ENCODE assay signal across 26 mouse cellular contexts in genomic region chr1:36019161-36019560, GRCm38 (mm10). TPM values are rescaled to one million over a fixed set of nuclear protein-coding genes. Genes with fewer than 3 reads are reported as not detected.
A peak's percentile ranks its signal among the peaks of the same experiment; 100 is the strongest.
DNase-seq lines count a peak whose midpoint lies in the region; ATAC-seq and TF ChIP-seq lines count a peak whose summit lies in the region.
"Had no signal": no experiment of that assay in that cellular context is flagged by ENCODE, and none has a peak within 500 bp of the region (broad histone marks: within the 10 kb centered on the region; RNA-seq: fewer than 3 reads in every experiment).

No protein-coding gene starts in this region.

- no peak overlapping the region for H3K4me2 ChIP-seq in forebrain, embryonic 13.5 days
- no peak overlapping the region for H3K4me2 ChIP-seq in midbrain, embryonic 14.5 days (ENCODE audit: low read length)
- no peak overlapping the region for H3K4me2 ChIP-seq in stomach, postnatal 0 days (replicated peaks; ENCODE audit: low read depth)
- H3K4me2 ChIP-seq: embryonic facial prominence, embryonic 13.5 days; heart, embryonic 13.5 days; hindbrain, embryonic 13.5 days; intestine, embryonic 15.5 days had no signal

- no peak overlapping the region for H3K9ac ChIP-seq in forebrain, embryonic 13.5 days
- H3K9ac ChIP-seq in midbrain, embryonic 14.5 days (replicated peaks; ENCODE audit: low read length), result no peak overlapping the region
- no peak overlapping the region for H3K9ac ChIP-seq in stomach, postnatal 0 days (ENCODE audit: low read length)
- H3K9ac ChIP-seq: embryonic facial prominence, embryonic 13.5 days; forebrain, postnatal 0 days; heart, embryonic 13.5 days; hindbrain, embryonic 13.5 days; intestine, embryonic 15.5 days had no signal

- peaks cover 8% of the 10 kb centered on the region; the same call in 1 of the 2 replicates for H3K9me3 ChIP-seq in forebrain, embryonic 10.5 days
- peaks cover 7% of the 10 kb centered on the region; the same call in 1 of the 2 replicates for H3K9me3 ChIP-seq in forebrain, embryonic 13.5 days (replicated peaks)
- H3K9me3 ChIP-seq in midbrain, embryonic 10.5 days (replicated peaks), result peaks cover 12% of the 10 kb centered on the region
- H3K9me3 ChIP-seq in midbrain, embryonic 14.5 days (ENCODE audit: control insufficient read depth, low read length), result no peaks in the 10 kb centered on the region
- H3K9me3 ChIP-seq in stomach, postnatal 0 days (ENCODE audit: control insufficient read depth, low read length), result no peaks in the 10 kb centered on the region
- H3K9me3 ChIP-seq: embryonic facial prominence, embryonic 13.5 days; intestine, embryonic 15.5 days had no signal

- no peak overlapping the region for H3K4me3 ChIP-seq in forebrain, embryonic 10.5 days
- no peak overlapping the region for H3K4me3 ChIP-seq in forebrain, embryonic 13.5 days
- no peak overlapping the region for H3K4me3 ChIP-seq in kidney, adult 2 months (ENCODE audit: insufficient read depth, low read depth, low read length)
- no peak overlapping the region for H3K4me3 ChIP-seq in midbrain, embryonic 10.5 days
- H3K4me3 ChIP-seq in midbrain, embryonic 14.5 days (replicated peaks; ENCODE audit: low read depth, low read length), result no peak overlapping the region
- H3K4me3 ChIP-seq in stomach, postnatal 0 days (ENCODE audit: low read depth, low read length), result no peak overlapping the region
- H3K4me3 ChIP-seq: embryonic facial prominence, embryonic 13.5 days; erythroblast, embryonic 14.5 days; gastrocnemius, adult 2 months; heart, embryonic 13.5 days; hindbrain, embryonic 10.5 days; hindbrain, embryonic 13.5 days; intestine, embryonic 15.5 days had no signal

- no peaks in the 10 kb centered on the region for H3K36me3 ChIP-seq in forebrain, embryonic 10.5 days (replicated peaks)
- H3K36me3 ChIP-seq in forebrain, embryonic 13.5 days (ENCODE audit: poor library complexity, severe bottlenecking), result no peaks in the 10 kb centered on the region
- H3K36me3 ChIP-seq in kidney, adult 2 months (ENCODE audit: control insufficient read depth, insufficient read depth, low read length), result no peaks in the 10 kb centered on the region
- no peaks in the 10 kb centered on the region for H3K36me3 ChIP-seq in midbrain, embryonic 10.5 days
- no peaks in the 10 kb centered on the region for H3K36me3 ChIP-seq in midbrain, embryonic 14.5 days (ENCODE audit: control insufficient read depth, insufficient read depth, low read length)
- no peaks in the 10 kb centered on the region for H3K36me3 ChIP-seq in stomach, postnatal 0 days (ENCODE audit: control insufficient read depth, insufficient read depth, low read length)
- H3K36me3 ChIP-seq: embryonic facial prominence, embryonic 13.5 days; heart, embryonic 13.5 days; hindbrain, embryonic 10.5 days; hindbrain, embryonic 13.5 days; intestine, embryonic 15.5 days had no signal

- no peak for TF ChIP-seq CTCF in kidney, adult 2 months (conservative IDR thresholded peaks at IDR 0.05; ENCODE audit: insufficient read depth, insufficient read length, low read depth, low read length)
- TF ChIP-seq CTCF in stomach, postnatal 0 days (IDR thresholded peaks at IDR 0.05; ENCODE audit: low read depth), result no peak

- H3K4me1 ChIP-seq in forebrain, embryonic 10.5 days, result peaks cover 36% of the 10 kb centered on the region
- peaks cover 11% of the 10 kb centered on the region for H3K4me1 ChIP-seq in forebrain, embryonic 13.5 days
- peaks cover 26% of the 10 kb centered on the region for H3K4me1 ChIP-seq in kidney, adult 2 months (ENCODE audit: control insufficient read depth, insufficient read depth, low read length)
- peaks cover 25% of the 10 kb centered on the region for H3K4me1 ChIP-seq in midbrain, embryonic 10.5 days
- H3K4me1 ChIP-seq in midbrain, embryonic 14.5 days (ENCODE audit: control insufficient read depth, insufficient read depth, low read length), result no peaks in the 10 kb centered on the region
- no peaks in the 10 kb centered on the region for H3K4me1 ChIP-seq in stomach, postnatal 0 days (replicated peaks; ENCODE audit: control insufficient read depth, insufficient read depth)

- H3K27ac ChIP-seq in forebrain, embryonic 10.5 days, result peak overlapping the region; percentile 88
- H3K27ac ChIP-seq in forebrain, embryonic 13.5 days, result no peak overlapping the region
- peak overlapping the region; percentile 73; the same call in 1 of the 2 replicates for H3K27ac ChIP-seq in kidney, adult 2 months (ENCODE audit: insufficient read depth, low read depth, low read length)
- peak overlapping the region; percentile 84; the same call in 1 of the 2 replicates for H3K27ac ChIP-seq in midbrain, embryonic 10.5 days (replicated peaks)
- H3K27ac ChIP-seq in midbrain, embryonic 14.5 days (replicated peaks; ENCODE audit: low read depth, low read length), result no peak overlapping the region
- no peak overlapping the region for H3K27ac ChIP-seq in stomach, postnatal 0 days (replicated peaks)
- H3K27ac ChIP-seq: gastrocnemius, adult 2 months; heart, embryonic 13.5 days; hindbrain, embryonic 13.5 days; intestine, embryonic 15.5 days had no signal

- no peak for DNase-seq in forebrain, embryonic 10.5 days (ENCODE audit: extremely low spot score, low spot score)
- no peak for DNase-seq in kidney, adult 2 months
- DNase-seq in kidney, adult 8-10 months, result no peak
- no peak for DNase-seq in midbrain, embryonic 10.5 days (ENCODE audit: low spot score)
- no peak for DNase-seq in midbrain, embryonic 14.5 days
- peak; percentile 57 for DNase-seq in R1 (ENCODE audit: low read depth, low spot score)
- no peak for DNase-seq in stomach, postnatal 0 days (ENCODE audit: low spot score)
- DNase-seq: adrenal gland, postnatal 10 days; adrenal gland, postnatal 36 days; cerebellum, adult 18-20 months; cerebellum, adult 9-10 months; cerebellum, postnatal 14 days; forebrain, postnatal 0 days; gastrocnemius, postnatal 14 days; heart, adult 18-20 months had no signal

- TF ChIP-seq POLR2A in kidney, adult 2 months (IDR thresholded peaks at IDR 0.05; ENCODE audit: low read depth, low read length), result no peak

- no peaks in the 10 kb centered on the region for H3K27me3 ChIP-seq in forebrain, embryonic 10.5 days (ENCODE audit: poor library complexity, severe bottlenecking)
- no peaks in the 10 kb centered on the region for H3K27me3 ChIP-seq in forebrain, embryonic 13.5 days
- no peaks in the 10 kb centered on the region for H3K27me3 ChIP-seq in kidney, adult 2 months (replicated peaks; ENCODE audit: control insufficient read depth, insufficient read depth, low read length)
- H3K27me3 ChIP-seq in midbrain, embryonic 10.5 days (ENCODE audit: low read depth, poor library complexity, severe bottlenecking), result no peaks in the 10 kb centered on the region
- no peaks in the 10 kb centered on the region for H3K27me3 ChIP-seq in midbrain, embryonic 14.5 days (ENCODE audit: control insufficient read depth, insufficient read depth, low read length)
- no peaks in the 10 kb centered on the region for H3K27me3 ChIP-seq in stomach, postnatal 0 days (ENCODE audit: control insufficient read depth, insufficient read depth, low read length)
- H3K27me3 ChIP-seq: embryonic facial prominence, embryonic 13.5 days; heart, embryonic 13.5 days; hindbrain, embryonic 13.5 days; intestine, embryonic 15.5 days had no signal

- no peak for ATAC-seq in forebrain, embryonic 13.5 days
- ATAC-seq in midbrain, embryonic 14.5 days (ENCODE audit: low FRiP score, low TSS enrichment), result no peak
- no peak for ATAC-seq in stomach, postnatal 0 days (ENCODE audit: low FRiP score, low TSS enrichment)
- ATAC-seq: activated CD4-positive, CD25-positive, alpha-beta regulatory T cell, adult 4 months; forebrain, embryonic 14.5 days; forebrain, postnatal 0 days; hindbrain, embryonic 16.5 days; intestine, embryonic 15.5 days had no signal

- TF ChIP-seq EP300 in stomach, postnatal 0 days (optimal IDR thresholded peaks at IDR 0.05), result no peak

- WGBS in forebrain, embryonic 10.5 days, result 96% methylated on average over 2 of the region's 2 CpGs
- 96% methylated on average over 2 of the region's 2 CpGs for WGBS in forebrain, embryonic 13.5 days
- WGBS in kidney, adult 2 months, result 82% methylated on average over 2 of the region's 2 CpGs
- WGBS in midbrain, embryonic 10.5 days, result 87% methylated on average over 2 of the region's 2 CpGs
- whole genome bisulfite sequencing in midbrain, embryonic 14.5 days, result 95% methylated on average over 2 of the region's 2 CpGs
- WGBS in stomach, postnatal 0 days, result 92% methylated on average over 2 of the region's 2 CpGs

RNA-seq across cellular contexts. Expression of gene Hs6st1, which starts 49.0 kb away (rescaled TPM):
- 4.2 TPM in 2 replicates for polyA plus RNA-seq in forebrain, embryonic 10.5 days (2016; fragmentation: Nextera tagmentation; extraction: Ambion mirVana)
- 5.2 and 5.4 TPM in 2 replicates for polyA plus RNA-seq in forebrain, embryonic 13.5 days (2015; fragmentation: Nextera tagmentation; extraction: Ambion mirVana)
- polyA plus RNA-seq in kidney, adult 2 months (2012; rRNA removed), result 123 and 142 TPM in 2 replicates
- polyA plus RNA-seq in midbrain, embryonic 10.5 days (2016; fragmentation: Nextera tagmentation; extraction: Ambion mirVana), result 4.9 and 5.4 TPM in 2 replicates
- polyA plus RNA-seq in midbrain, embryonic 14.5 days (2014; fragmentation: Nextera tagmentation; extraction: Ambion mirVana), result 18.2 and 18.5 TPM in 2 replicates
- 5.7 and 6.8 TPM in 2 replicates for polyA plus RNA-seq in stomach, postnatal 0 days (2015; fragmentation: Nextera tagmentation; extraction: Ambion mirVana)

Comparison
In these comparisons a context has a peak if more than half of its experiments do, and no peak if none do; other contexts are left out.
1. H3K27ac ChIP-seq: peak in forebrain, embryonic 10.5 days (single experiment), kidney, adult 2 months (single experiment) and midbrain, embryonic 10.5 days (single experiment); none in forebrain, embryonic 13.5 days (single experiment), midbrain, embryonic 14.5 days (single experiment) and stomach, postnatal 0 days (single experiment).